Mouse (Mus musculus) hindbrain, embryonic 10.5 days (tissue): ENCODE data around the gene Lmln. TPM values are rescaled to one million over a fixed set of nuclear protein-coding genes. Genes with fewer than 3 reads are reported as not detected.
"Not testable (repeated sequence)": the region's sequence is repeated elsewhere in the genome, so short reads cannot be mapped to it uniquely, and the experiment has no call there.

Experiments
- DNase-seq: peaks from one replicate; pipeline ENCODE4 v3.0.0-alpha.2; 2017; ENCODE audit warnings: low spot score
- H3K27ac ChIP-seq: fragments of 300-500 bp; sonication (generic); 2 replicates; pipeline ENCODE4 v1.5.1; 2016; ENCODE audit warnings: mild to moderate bottlenecking, moderate library complexity
- H3K27me3 ChIP-seq: fragments of 300-500 bp; sonication (generic); 2 replicates; pipeline ENCODE4 v1.6.1; 2016; ENCODE audit warnings: mild to moderate bottlenecking; ENCODE audit not compliant: poor library complexity, insufficient read depth, severe bottlenecking
- H3K36me3 ChIP-seq: fragments of 300-500 bp; sonication (generic); 2 replicates; pipeline ENCODE4 v1.6.1; 2016; ENCODE audit warnings: mild to moderate bottlenecking, moderate library complexity
- H3K4me1 ChIP-seq: fragments of 300-500 bp; sonication (generic); replicated peaks from 2 replicates; pipeline ENCODE4 v1.6.1; 2016; ENCODE audit warnings: mild to moderate bottlenecking
- H3K4me3 ChIP-seq: fragments of 300-500 bp; sonication (generic); 2 replicates; pipeline ENCODE4 v1.5.1; 2016; ENCODE audit warnings: mild to moderate bottlenecking, moderate library complexity
- H3K9me3 ChIP-seq: fragments of 300-500 bp; sonication (generic); 2 replicates; pipeline ENCODE4 v1.6.1; 2016; ENCODE audit warnings: mild to moderate bottlenecking, moderate library complexity
- WGBS: fragments of 180-500 bp; shearing (Covaris S2); methylation state at CpG from one replicate; pipeline ENCODE4 v1.1.7; 2016; 5-methylcytosine and 5-hydroxymethylcytosine counted together
- polyA plus RNA-seq: library from polyadenylated mRNA; unstranded; fragments of >200 nt; fragmentation: Nextera tagmentation; extraction: Ambion mirVana; gene quantifications from 2 replicates; pipeline ENCODE4 v1.2.1, GENCODE M21; 2016

Lmln gene
- polyA plus RNA-seq, 1 experiment from 2014 or later = 4.7 TPM

GRCm38 (mm10) chr16:33113726-33114125 lies 51.4 kb downstream of the Lmln start:
- Histone ChIP-seq H3K27ac (no peak overlapping the region), H3K36me3 (peaks cover 69% of the 10 kb centered on the region), H3K9me3 (no peaks in the 10 kb centered on the region), H3K27me3 (no peaks in the 10 kb centered on the region), H3K4me3 (no peak overlapping the region), H3K4me1 (peaks cover 6% of the 10 kb centered on the region; the same call in 1 of the 2 replicates)
- 54% methylated on average over 4 of the region's 4 CpGs for WGBS
- DNase-seq = no peak

DNA sequence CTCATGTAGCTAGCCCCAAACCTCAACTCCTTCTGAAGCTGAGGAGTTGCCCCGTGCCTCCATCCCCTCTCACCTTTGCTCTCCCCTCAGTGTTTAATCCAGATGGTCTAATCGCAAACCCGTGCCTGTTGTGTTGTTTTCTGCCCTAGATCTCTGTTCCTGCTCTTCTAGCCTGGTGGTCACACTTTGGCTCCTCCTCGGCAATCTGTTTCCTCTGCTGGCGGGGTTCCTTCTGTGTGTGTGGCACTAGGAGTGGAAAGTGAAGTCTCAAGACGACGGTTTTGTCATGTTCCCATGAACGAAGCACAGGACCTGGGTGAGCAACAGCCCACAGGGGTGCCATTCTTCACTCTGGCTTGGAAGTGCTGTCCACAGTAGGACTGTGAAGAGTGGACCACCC lies 61.1 kb downstream of the Lmln start:
- no peaks in the 10 kb centered on the region for H3K9me3 ChIP-seq
- no peak overlapping the region for H3K27ac ChIP-seq
- 84% methylated on average over 8 of the region's 8 CpGs for WGBS
- no peak overlapping the region for H3K4me3 ChIP-seq
- peaks cover 61% of the 10 kb centered on the region for H3K36me3 ChIP-seq
- no peak for DNase-seq
- no peaks in the 10 kb centered on the region for H3K27me3 ChIP-seq
- H3K4me1 ChIP-seq = no peaks in the 10 kb centered on the region

DNA sequence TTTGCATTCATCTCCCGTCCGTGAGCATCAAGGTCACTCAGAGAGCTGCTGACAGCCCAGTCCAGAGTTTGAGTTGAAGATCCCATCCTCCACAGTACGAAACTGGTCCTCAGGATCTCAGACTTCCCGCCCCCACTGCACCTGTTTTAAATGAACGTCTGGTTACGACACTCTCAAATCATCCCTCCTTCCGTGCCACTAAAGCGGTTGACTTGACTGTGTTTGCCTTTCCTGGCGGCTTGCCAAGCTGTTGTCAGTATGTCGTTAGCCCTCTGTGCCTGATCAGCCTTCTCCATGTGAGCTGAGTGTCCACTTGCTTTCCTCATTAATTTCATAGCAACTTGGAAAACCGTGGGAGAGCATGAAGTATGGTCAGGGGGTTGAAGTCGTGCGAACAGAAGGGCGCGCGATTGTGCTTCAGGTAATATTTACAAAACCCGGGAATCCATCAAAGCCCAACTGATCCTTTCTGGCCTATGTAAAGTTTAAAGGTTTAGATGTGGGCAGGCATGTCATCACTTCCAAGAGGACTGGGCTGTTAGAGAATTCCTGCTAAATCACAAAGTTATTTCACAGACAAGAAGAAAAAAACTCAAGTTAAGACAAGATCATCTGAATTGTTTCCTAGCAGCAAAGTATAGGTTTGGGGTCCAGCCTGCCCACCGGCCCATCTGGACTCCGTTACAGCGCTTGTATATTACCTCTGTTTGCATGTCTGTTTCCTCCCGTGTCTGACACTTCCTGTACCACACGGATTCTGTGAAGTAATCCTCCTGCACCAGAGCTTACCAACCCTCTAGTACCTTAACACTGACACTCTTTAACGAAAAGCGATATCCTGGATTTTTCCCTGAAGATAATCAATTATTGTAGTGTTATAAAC lies 61.9 kb downstream of the Lmln start:
- Histone ChIP-seq H3K27me3 (no peaks in the 10 kb centered on the region), H3K36me3 (peaks cover 56% of the 10 kb centered on the region), H3K9me3 (no peaks in the 10 kb centered on the region), H3K4me3 (no peak overlapping the region), H3K27ac (no peak overlapping the region), H3K4me1 (no peaks in the 10 kb centered on the region)
- DNase-seq = no peak
- WGBS = 89% methylated on average over 24 of the region's 24 CpGs

- no peak overlapping the region for H3K27ac ChIP-seq
- no peak for DNase-seq
- no peaks in the 10 kb centered on the region for H3K9me3 ChIP-seq
- H3K4me3 ChIP-seq = no peak overlapping the region
- no peaks in the 10 kb centered on the region for H3K4me1 ChIP-seq
- no peaks in the 10 kb centered on the region for H3K27me3 ChIP-seq
- H3K36me3 ChIP-seq = peaks cover 38% of the 10 kb centered on the region
- WGBS = 85% methylated on average over 6 of the region's 6 CpGs
Measured at GRCm38 (mm10) chr16:33127052-33127451, 64.7 kb downstream of the Lmln start.

DNA sequence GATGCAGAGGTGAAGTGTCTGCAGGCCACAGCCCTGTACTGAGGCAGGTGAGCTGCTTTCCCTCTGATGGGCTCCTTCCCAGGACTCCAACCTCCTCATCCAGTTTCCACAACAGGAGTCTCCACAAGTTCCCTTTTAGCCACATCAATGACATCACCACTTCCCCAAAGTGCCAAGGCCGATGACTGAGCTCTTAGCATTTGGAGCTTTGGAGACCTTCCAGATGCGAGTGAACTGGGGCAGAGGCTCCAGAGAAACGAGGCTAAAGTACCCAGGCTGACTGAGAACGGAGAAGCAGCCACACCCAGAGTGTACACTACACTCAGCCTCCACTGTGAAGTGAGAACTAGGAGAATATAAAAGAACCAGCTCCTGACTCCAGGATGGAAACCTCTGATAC lies 68.4 kb downstream of the Lmln start:
- H3K27ac ChIP-seq = no peak overlapping the region
- no peak for DNase-seq
- H3K4me3 ChIP-seq = no peak overlapping the region
- H3K9me3 ChIP-seq = no peaks in the 10 kb centered on the region
- 0 out of 2 replicates have a peak, but pooled peaks cover 5% of the 10 kb centered on the region for H3K36me3 ChIP-seq
- 75% methylated on average over 4 of the region's 4 CpGs for WGBS
- H3K27me3 ChIP-seq = no peaks in the 10 kb centered on the region
- no peaks in the 10 kb centered on the region; the same call in 1 of the 2 replicates for H3K4me1 ChIP-seq

DNA sequence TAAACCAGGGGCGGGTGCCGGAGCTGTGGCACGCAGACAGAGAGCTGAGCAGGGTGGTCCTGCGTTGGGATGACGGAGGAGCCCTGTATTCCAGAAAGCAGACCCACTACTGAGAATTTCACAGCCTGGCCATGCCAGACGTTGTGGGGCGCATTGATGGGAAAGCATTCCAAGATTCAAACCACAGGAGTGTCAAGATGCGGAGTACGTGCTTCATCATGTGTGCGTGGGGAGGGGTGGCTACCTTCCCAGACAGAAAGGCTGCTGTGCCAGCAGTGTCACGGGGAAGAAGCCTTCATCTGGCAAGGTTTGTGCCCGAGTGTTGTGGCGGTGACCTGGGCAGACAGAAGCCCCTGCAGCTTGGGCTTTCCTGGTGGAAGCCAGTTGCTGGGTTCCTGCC lies 70.9 kb downstream of the Lmln start:
- no peak for DNase-seq
- no peak overlapping the region for H3K4me3 ChIP-seq
- H3K4me1 ChIP-seq = no peaks in the 10 kb centered on the region; the same call in 1 of the 2 replicates
- H3K36me3 ChIP-seq = 0 out of 2 replicates have a peak, but pooled peaks cover 4% of the 10 kb centered on the region
- WGBS = 82% methylated on average over 13 of the region's 13 CpGs
- no peaks in the 10 kb centered on the region for H3K27me3 ChIP-seq
- H3K27ac ChIP-seq = no peak overlapping the region
- no peaks in the 10 kb centered on the region for H3K9me3 ChIP-seq

- WGBS = 74% methylated on average over 4 of the region's 4 CpGs
- Histone ChIP-seq H3K27ac (no peak overlapping the region), H3K9me3 (no peaks in the 10 kb centered on the region), H3K4me3 (no peak overlapping the region), H3K27me3 (no peaks in the 10 kb centered on the region), H3K36me3 (no peaks in the 10 kb centered on the region), H3K4me1 (no peaks in the 10 kb centered on the region; the same call in 1 of the 2 replicates)
- DNase-seq = no peak
Measured at GRCm38 (mm10) chr16:33135167-33135566, 72.8 kb downstream of the Lmln start.

- H3K4me3 ChIP-seq, H3K27me3 ChIP-seq: not testable (repeated sequence)
- WGBS = 85% methylated on average over 7 of the region's 7 CpGs
Measured at GRCm38 (mm10) chr16:33139061-33139460, 76.7 kb downstream of the Lmln start.

DNA sequence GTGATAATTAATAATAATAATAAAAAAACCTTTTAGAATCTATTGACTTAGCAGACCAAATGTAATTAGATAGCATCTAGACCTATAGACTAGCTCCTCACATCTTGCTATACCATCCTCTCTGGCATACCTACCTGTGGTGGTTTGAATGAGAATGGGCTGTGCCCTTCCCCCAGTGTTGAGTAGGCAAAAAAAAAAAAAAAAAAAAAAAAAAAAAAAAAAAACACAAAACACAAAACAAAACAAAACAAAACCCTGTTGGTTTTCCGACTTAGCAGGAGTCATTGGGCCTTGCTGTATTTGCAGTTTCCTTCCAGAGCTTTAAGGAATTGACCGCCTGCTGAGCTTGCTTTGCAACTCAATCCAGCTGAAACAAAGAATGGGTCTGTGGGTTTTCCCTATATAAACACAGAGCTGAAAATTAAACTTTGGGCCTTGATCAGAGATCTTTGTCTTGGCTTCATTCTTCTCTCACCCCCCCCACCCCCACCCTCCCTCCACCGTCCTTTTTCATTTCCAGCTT lies 79.5 kb downstream of the Lmln start:
- Histone ChIP-seq H3K27ac (no peak overlapping the region), H3K36me3 (no peaks in the 10 kb centered on the region), H3K27me3 (no peaks in the 10 kb centered on the region), H3K4me3 (no peak overlapping the region), H3K9me3 (peaks cover 4% of the 10 kb centered on the region; the same call in 1 of the 2 replicates), H3K4me1 (no peaks in the 10 kb centered on the region)
- DNase-seq = no peak
- WGBS = 28% methylated on average over 3 of the region's 3 CpGs

More at GRCm38 (mm10) chr16:33139061-33139460, 76.7 kb downstream of the Lmln start:
- H3K9me3 ChIP-seq, H3K36me3 ChIP-seq, H3K27ac ChIP-seq, H3K4me1 ChIP-seq, DNase-seq: not testable (repeated sequence)

GRCm38 (mm10) chr16:33143452-33143851 lies 81.1 kb downstream of the Lmln start:
- WGBS = 73% methylated on average over 2 of the region's 2 CpGs
- H3K4me3 ChIP-seq = no peak overlapping the region
- H3K27me3 ChIP-seq = no peaks in the 10 kb centered on the region
- H3K4me1 ChIP-seq = no peaks in the 10 kb centered on the region
- peaks cover 4% of the 10 kb centered on the region; the same call in 1 of the 2 replicates for H3K9me3 ChIP-seq
- H3K36me3 ChIP-seq = no peaks in the 10 kb centered on the region
- DNase-seq = no peak
- H3K27ac ChIP-seq = no peak overlapping the region

- Histone ChIP-seq H3K4me3 (no peak overlapping the region), H3K27me3 (no peaks in the 10 kb centered on the region), H3K27ac (no peak overlapping the region), H3K9me3 (peaks cover 4% of the 10 kb centered on the region; the same call in 1 of the 2 replicates), H3K4me1 (no peaks in the 10 kb centered on the region), H3K36me3 (no peaks in the 10 kb centered on the region)
- DNase-seq = no peak
- 94% methylated on average over 3 of the region's 3 CpGs for WGBS
Measured at GRCm38 (mm10) chr16:33146185-33146584, 83.9 kb downstream of the Lmln start.

DNA sequence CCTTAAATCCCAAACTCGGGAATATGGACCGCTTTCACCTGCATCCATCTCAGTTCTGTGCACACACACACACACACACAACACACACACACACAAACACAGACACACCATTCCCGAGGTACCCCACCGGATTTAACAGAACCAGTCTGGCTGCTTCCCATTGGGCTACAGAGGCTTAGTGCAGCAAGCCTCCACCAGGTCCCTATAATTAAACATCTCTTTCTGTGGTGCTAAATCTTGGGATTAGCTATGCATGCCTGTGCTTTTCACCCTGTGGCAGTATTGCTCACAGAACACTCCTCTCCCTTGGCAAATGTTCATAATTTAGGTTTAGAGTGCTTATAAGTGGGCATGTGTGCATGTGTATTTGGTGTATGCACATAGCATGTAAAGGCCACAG lies 85.8 kb downstream of the Lmln start:
- WGBS = 84% methylated on average over 4 of the region's 4 CpGs
- no peaks in the 10 kb centered on the region for H3K27me3 ChIP-seq
- H3K4me3 ChIP-seq = no peak overlapping the region
- H3K4me1 ChIP-seq = no peaks in the 10 kb centered on the region
- no peaks in the 10 kb centered on the region for H3K36me3 ChIP-seq
- peaks cover 4% of the 10 kb centered on the region; the same call in 1 of the 2 replicates for H3K9me3 ChIP-seq
- no peak for DNase-seq
- H3K27ac ChIP-seq = no peak overlapping the region

- not testable (repeated sequence) for DNase-seq, H3K27me3 ChIP-seq, H3K4me1 ChIP-seq, H3K4me3 ChIP-seq, H3K36me3 ChIP-seq, H3K9me3 ChIP-seq, H3K27ac ChIP-seq
- WGBS = 84% methylated on average over 9 of the region's 9 CpGs
Measured at GRCm38 (mm10) chr16:33150875-33151274, 88.6 kb downstream of the Lmln start.
